Mouse (Mus musculus) layer of hippocampus, postnatal 36 days (tissue): Measurements from ENCODE around the gene Mccc2. TPM values are rescaled to one million over a fixed set of nuclear protein-coding genes. Genes with fewer than 3 reads are reported as not detected.

Experiments used
- DNase-seq, 2 experiments: peaks; one replicate each; pipeline ENCODE4 v3.0.0; 2022
- total RNA-seq, 2 experiments: library from RNA; stranded (reverse); gene quantifications; 2 replicates each; pipeline ENCODE4 v1.2.3; 2021

The Mccc2 gene
- total RNA-seq, 2 experiments from 2014 or later = 26.9 to 30.4 TPM

DNA sequence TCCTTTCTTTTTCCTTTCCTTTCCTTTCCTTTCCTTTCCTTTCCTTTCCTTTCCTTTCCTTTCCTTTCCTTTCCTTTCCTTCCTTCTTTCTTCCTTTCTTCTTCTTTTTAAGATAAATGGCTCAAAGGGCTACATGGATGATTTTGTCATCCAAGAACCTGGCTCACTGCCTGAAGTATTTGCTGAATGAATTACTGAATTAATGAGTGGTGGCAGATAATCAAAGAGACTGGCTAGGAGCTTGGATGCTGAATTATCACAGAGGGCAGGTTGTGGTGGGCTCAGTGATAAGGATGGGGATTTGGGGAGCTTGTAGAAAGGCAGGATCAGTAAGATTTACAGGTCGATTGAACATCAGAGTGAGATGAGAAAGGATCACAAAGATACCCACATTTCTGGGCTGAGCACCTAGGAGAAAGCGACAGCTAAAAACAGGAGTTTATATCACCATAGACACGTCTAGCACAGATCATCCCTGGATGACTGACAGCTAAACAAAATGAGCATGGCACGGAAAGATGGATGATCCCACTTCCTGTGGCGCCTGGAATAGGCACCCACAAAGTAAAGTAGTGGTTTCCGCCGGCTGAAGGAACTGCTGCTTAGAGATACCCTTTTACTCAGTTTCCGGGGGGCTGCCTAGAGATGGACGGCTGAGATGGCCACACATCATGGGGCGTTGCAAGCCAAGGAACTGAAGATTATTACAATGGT, 76.7 kb downstream of the Mccc2 start:
- DNase-seq = no peak

DNA sequence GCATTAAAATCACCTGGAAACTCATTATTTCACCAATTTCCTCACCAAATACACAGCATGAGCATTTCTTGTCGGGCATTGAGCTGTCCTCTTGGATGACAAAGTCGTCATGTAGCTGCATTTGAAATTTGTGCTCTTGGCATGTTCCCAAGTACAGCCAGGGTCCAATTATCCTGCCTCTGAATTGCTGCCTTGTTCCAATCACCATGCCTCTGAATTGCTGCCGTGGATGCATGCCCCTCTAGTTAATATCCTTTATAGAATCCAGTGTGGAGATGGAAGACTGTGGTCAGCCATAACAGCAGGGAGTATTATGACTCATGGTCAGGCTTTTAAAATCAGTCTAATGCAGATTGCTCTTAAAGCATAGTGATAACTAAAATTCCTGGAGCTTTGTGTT, 77.7 kb downstream of the Mccc2 start:
- DNase-seq = no peak

DNA sequence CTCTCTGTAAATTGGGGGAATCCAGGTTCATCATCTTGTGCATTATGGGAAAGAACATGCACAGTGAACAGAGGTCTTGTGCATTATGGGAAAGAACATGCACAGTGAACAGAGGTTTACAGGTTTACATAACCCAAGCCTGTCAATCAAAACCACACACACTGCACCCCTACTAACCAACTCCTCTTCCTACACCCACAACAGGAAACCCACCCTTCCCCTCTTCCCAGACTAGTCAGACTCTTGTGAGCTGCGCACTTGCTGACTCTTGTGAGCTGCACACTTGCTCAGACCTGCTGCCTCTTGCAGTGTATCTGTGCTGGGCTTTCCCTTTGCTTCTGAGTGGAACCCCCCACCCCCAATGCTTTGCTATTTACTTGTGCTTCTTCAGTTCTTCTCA, 83.0 kb downstream of the Mccc2 start:
- DNase-seq = no peak

DNA sequence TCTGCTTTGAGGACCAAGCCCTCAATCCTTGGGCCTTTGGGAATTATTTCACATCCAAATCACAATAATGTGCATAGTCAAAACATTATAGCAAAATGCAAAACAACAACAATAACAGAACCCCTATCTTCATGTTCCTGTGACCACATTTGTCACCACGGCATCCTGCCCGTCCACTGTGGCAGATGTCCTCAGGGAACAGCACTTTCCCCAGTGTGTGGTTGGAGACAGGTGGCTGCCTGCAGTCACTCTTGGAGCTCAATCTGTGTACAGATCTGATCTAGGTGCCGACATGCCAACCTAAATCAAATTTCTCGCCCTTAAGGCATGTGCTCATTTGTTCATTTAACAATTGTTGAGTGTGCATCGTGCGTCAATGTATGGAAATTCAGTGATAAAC, 83.9 kb downstream of the Mccc2 start:
- DNase-seq = peak in 1 of 2 experiments; percentile 23

DNA sequence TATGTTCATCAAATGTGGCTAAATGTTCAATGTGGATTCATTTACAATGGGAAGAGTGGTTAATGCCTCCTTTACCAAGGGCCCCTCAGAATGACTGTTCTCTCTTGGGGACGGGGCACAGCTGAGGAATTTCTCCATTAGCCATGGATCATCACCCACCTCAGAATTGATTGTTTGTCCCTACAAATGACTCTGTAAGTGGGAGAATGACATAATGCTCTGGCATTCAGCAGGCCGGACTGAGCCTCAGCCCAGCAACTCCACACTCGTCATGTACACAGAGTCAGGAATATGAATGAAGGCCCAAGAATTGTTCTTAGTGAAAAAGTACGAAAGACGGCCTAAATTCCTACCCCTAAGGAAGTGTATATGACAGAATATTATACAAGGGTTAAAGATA, 89.2 kb downstream of the Mccc2 start:
- no peak for DNase-seq

DNA sequence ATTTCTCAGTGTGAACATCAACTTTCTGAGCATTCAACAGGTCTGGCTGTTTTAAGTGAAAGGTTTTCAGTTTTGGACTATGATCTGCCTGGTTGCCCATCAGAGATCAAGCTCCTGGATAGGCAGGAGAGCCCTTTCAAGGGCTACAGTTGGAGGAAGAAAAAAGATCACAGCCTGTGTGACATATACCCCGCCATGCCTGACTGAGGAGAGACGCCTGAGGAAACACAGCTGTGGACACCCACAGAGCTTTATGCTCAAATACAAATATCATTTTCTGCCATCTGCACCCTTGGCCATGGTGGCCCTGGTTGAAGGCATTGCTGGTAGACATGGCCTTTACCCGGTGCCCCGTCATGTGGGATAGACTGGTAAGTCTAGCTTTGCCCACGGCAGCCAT, 99.8 kb downstream of the Mccc2 start:
- no peak for DNase-seq

DNA sequence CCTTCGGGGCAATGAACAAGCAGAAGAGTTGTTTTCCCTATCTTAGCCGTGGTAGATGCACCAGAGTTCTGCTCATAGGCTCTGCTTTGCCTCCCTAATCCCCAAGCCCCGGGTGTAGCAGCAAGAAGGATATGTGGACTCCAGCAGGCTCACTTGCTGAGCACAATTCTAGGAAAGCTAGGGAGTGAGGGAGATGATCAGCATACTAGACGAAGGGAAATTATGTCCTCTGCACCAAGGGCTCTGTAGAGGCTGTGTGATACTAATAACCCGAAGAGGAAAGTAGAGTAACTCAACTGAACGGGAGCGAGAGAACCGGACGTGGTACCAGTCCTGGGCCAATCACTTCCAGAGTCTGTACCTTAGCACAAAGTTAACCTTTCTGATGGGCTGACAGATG, 114.5 kb downstream of the Mccc2 start, which contains the start of gene Cartpt:
Cartpt (minus strand) TSS at position 127 of the 400 bp plus-strand sequence.
- no peak for DNase-seq

DNA sequence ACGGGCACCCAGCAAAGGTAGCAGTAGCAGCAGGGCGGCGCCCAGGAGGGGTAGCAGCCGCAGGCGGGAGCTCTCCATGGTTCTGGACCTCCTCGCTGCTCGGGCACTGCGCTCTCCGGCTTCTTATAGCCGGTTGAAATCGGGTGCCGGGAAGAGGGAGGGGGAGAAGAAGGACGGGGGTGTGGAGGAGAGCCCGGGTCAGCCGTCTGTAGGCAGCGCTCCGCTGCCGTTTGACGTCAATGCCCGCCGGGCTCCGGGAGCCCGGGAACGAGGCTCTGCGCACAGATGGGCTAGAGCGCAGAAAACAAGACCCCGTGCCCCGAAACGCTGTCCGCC, 114.9 kb downstream of the Mccc2 start:
- DNase-seq = no peak

DNA sequence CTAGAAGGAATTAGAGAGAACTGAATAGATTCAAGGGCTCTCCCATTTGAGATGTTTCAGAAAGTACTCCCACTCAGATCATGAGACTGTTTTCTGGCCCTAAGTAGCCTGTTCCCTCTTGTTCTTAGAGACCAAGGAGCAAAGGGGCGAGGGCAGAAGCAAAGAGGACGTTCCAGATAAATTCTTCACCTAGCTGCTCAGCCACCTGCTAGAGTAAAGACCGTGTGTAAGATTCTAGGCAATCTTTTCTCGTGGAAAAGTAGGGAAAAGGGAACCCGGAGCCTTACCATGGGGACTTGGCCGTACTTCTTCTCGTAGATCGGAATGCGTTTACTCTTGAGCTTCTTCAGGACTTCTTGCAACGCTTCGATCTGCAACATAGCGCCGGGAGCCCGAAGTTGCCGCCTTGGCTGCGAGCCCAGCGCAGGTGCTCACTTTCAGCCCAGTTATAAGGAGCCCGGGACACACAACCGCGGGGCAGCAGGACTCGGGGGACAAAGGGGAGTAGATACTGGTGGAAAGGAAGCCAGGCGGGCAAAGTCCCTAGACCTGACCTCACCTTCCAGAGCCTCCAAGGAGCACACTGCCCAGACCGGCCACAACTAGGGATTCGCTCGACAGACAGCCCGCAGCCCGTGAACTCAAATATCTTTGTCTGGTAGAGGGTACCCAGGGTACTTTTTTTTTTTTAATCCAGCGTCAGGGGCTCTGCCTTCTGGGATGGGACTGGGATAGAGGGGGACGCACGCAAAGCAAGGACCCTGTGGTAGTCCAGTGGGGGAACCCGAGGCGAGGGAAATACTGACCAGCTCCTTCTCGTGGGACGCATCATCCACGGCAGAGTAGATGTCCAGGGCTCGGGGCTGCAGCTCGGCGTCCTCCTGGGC, 115.5 kb downstream of the Mccc2 start:
- DNase-seq = no peak

DNA sequence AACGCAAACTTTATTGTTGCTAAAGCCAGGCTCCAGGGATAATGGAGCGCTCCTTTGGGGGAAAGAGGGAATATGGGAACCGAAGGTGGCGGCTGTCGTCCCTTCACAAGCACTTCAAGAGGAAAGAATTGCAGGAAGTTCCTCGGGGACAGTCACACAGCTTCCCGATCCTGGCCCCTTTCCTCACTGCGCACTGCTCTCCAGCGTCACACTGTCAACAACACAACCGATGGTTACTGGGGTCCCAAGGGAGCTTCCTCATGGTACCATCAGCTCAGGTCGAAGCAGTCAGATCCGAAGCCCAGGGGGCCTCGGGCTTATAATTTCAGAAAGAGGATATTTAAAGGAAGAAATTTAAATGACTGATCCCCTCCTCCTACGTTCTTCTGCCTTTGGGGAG, 116.6 kb downstream of the Mccc2 start:
- no peak for DNase-seq

Other genes with a start within 250 kb of the Mccc2 start
- 1 to 10 TPM; 1.9 to 3.1 TPM for gene Cartpt, start 114.5 kb downstream of the Mccc2 start, total RNA-seq
- gene Bdp1, start 88.4 kb upstream of the Mccc2 start, total RNA-seq = 10 to 100 TPM; 38.5 to 38.7 TPM
- 10 to 100 TPM; 17.5 to 22.3 TPM for gene Serf1, start 92.4 kb upstream of the Mccc2 start, total RNA-seq
- gene Smn1, start 109.2 kb upstream of the Mccc2 start, total RNA-seq = 10 to 100 TPM; 34.1 to 43.9 TPM
- under 1 TPM; 0.42 to 0.51 TPM for gene Naip2, start 186.5 kb upstream of the Mccc2 start, total RNA-seq
- under 1 TPM; 0.32 to 0.40 TPM for gene Naip5, start 230.7 kb upstream of the Mccc2 start, total RNA-seq